Mouse (Mus musculus): ENCODE measurements around the gene Fcor.

DNA sequence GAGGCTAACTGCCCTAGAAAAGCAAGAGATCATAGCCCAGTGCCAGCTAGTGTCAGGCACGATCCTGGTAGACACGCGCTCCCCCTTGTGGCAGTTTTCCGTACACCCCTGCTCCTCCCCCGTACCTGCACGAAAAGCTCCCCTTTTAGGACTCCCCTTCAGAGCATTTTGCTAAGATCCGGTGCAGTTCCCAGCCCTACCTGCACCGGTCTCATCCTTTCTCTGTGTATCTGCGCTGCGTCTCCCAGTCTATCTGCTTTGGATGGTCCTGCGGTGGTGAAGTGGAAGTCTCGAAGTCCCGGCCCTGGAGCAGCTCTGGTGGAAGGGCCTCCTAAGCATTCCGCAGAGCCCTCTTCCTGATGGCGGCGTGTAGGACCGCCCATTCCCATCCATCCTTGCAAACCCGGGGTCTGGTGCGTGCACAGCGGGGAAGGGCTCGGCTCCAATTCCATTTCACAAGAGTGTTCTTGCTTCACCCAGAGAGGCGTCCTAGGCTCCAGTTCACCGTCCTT, at the start of gene Fcor:
- TF ChIP-seq CTCF (conservative IDR thresholded peaks at IDR 0.05; ENCODE audit: insufficient read depth, insufficient read length, low read depth, low read length) (peak; percentile 95), POLR2A (IDR thresholded peaks at IDR 0.05; ENCODE audit: low read depth, low read length) (no peak)
